Mouse (Mus musculus) limb, embryonic 13.5 days (tissue): ENCODE data around the gene Kdm2b. TPM values are rescaled to one million over a fixed set of nuclear protein-coding genes. Genes with fewer than 3 reads are reported as not detected.
"Not testable (repeated sequence)": the region's sequence is repeated elsewhere in the genome, so short reads cannot be mapped to it uniquely, and the experiment has no call there.

Experiments used
- ATAC-seq: fragments of 200-750 bp; cut with Nextera tagmentation; 2 replicates; pipeline ENCODE4 v1.8.0; 2017; ENCODE audit warnings: low read depth, moderate number of reproducible peaks, moderate TSS enrichment; ENCODE audit not compliant: low FRiP score
- H3K27ac ChIP-seq: fragments of 300-500 bp; sonication (generic); 2 replicates; pipeline ENCODE4 v1.5.1; 2015; ENCODE audit warnings: inconsistent platforms, mild to moderate bottlenecking, moderate library complexity
- H3K27me3 ChIP-seq: fragments of 300-500 bp; sonication (generic); 2 replicates; pipeline ENCODE4 v1.6.1; 2015; ENCODE audit warnings: mild to moderate bottlenecking, inconsistent platforms
- H3K36me3 ChIP-seq: fragments of 300-500 bp; sonication (generic); 2 replicates; pipeline ENCODE4 v1.6.1; 2015; ENCODE audit warnings: inconsistent platforms, mild to moderate bottlenecking, moderate library complexity
- H3K4me1 ChIP-seq: fragments of 300-500 bp; sonication (generic); 2 replicates; pipeline ENCODE4 v1.6.1; 2015; ENCODE audit warnings: inconsistent platforms
- H3K4me2 ChIP-seq: fragments of 300-500 bp; sonication (generic); replicated peaks from 2 replicates; pipeline ENCODE4 v1.6.1; 2015; ENCODE audit warnings: inconsistent platforms, mild to moderate bottlenecking, moderate library complexity
- H3K4me3 ChIP-seq: fragments of 300-500 bp; sonication (generic); 2 replicates; pipeline ENCODE4 v1.5.1; 2015; ENCODE audit warnings: moderate library complexity, mild to moderate bottlenecking, inconsistent platforms
- H3K9ac ChIP-seq: fragments of 300-500 bp; sonication (generic); 2 replicates; pipeline ENCODE4 v1.6.1; 2015; ENCODE audit warnings: mild to moderate bottlenecking, inconsistent platforms
- H3K9me3 ChIP-seq: fragments of 300-500 bp; sonication (generic); 2 replicates; pipeline ENCODE4 v1.6.1; 2016; ENCODE audit warnings: inconsistent platforms
- WGBS: fragments of 180-500 bp; shearing (Covaris S2); methylation state at CpG from one replicate; pipeline ENCODE4 v1.1.7; 2015; 5-methylcytosine and 5-hydroxymethylcytosine counted together
- polyA plus RNA-seq: library from polyadenylated mRNA; unstranded; fragments of >200 nt; fragmentation: Nextera tagmentation; extraction: Ambion mirVana; gene quantifications from 2 replicates; pipeline ENCODE4 v1.2.1, GENCODE M21; 2015

Gene Kdm2b
- polyA plus RNA-seq, 1 experiment from 2014 or later: 66.6 TPM

GRCm38 (mm10) chr5:122988021-122988751 is 1.4 kb downstream of the Kdm2b start:
- H3K4me3 ChIP-seq: peak overlapping the region; percentile 65
- peak overlapping the region; percentile 85 for H3K27ac ChIP-seq
- peaks cover 49% of the 10 kb centered on the region for H3K4me1 ChIP-seq
- H3K36me3 ChIP-seq: no peaks in the 10 kb centered on the region
- H3K9me3 ChIP-seq: no peaks in the 10 kb centered on the region
- under 1% methylated on average over 40 of the region's 41 CpGs for WGBS
- H3K27me3 ChIP-seq: no peaks in the 10 kb centered on the region
- ATAC-seq: peak; percentile 34; the same call in 1 of the 2 replicates
- peak overlapping the region; percentile 99 for H3K4me2 ChIP-seq
- H3K9ac ChIP-seq: peak overlapping the region; percentile 80

GRCm38 (mm10) chr5:122987211-122988020 is 2.2 kb downstream of the Kdm2b start:
- Histone ChIP-seq H3K27ac (peak overlapping the region; percentile 85; the same call in 1 of the 2 replicates), H3K4me3 (peak overlapping the region; percentile 65), H3K36me3 (peaks cover 2% of the 10 kb centered on the region; the same call in 1 of the 2 replicates), H3K4me2 (peak overlapping the region; percentile 99), H3K27me3 (no peaks in the 10 kb centered on the region), H3K9me3 (no peaks in the 10 kb centered on the region), H3K4me1 (peaks cover 49% of the 10 kb centered on the region), H3K9ac (peak overlapping the region; percentile 80)
- WGBS: 1% methylated on average over 39 of the region's 39 CpGs
- ATAC-seq: peak; percentile 37; the same call in 1 of the 2 replicates

GRCm38 (mm10) chr5:122986091-122986493 is 3.5 kb downstream of the Kdm2b start:
- no peak for ATAC-seq
- Histone ChIP-seq H3K27ac (peak overlapping the region; percentile 3; the same call in 1 of the 2 replicates), H3K27me3 (no peaks in the 10 kb centered on the region), H3K36me3 (peaks cover 9% of the 10 kb centered on the region; the same call in 1 of the 2 replicates), H3K9me3 (no peaks in the 10 kb centered on the region), H3K4me2 (peak overlapping the region; percentile 99), H3K4me3 (no peak overlapping the region), H3K4me1 (peaks cover 43% of the 10 kb centered on the region), H3K9ac (peak overlapping the region; percentile 35; the same call in 1 of the 2 replicates)
- 39% methylated on average over 8 of the region's 8 CpGs for WGBS

GRCm38 (mm10) chr5:122985276-122985675 is 4.3 kb downstream of the Kdm2b start:
- 77% methylated on average over 3 of the region's 3 CpGs for WGBS
- H3K4me1 ChIP-seq: peaks cover 34% of the 10 kb centered on the region
- H3K36me3 ChIP-seq: peaks cover 14% of the 10 kb centered on the region; the same call in 1 of the 2 replicates
- ATAC-seq: no peak
- H3K27ac ChIP-seq: no peak overlapping the region
- no peak overlapping the region for H3K4me2 ChIP-seq
- H3K27me3 ChIP-seq: no peaks in the 10 kb centered on the region
- no peaks in the 10 kb centered on the region for H3K9me3 ChIP-seq
- no peak overlapping the region for H3K4me3 ChIP-seq
- 0 out of 2 replicates have a peak overlapping the region, but pooled peaks have one; percentile 35 for H3K9ac ChIP-seq

GRCm38 (mm10) chr5:122984483-122984882 is 5.1 kb downstream of the Kdm2b start:
- 89% methylated on average over 5 of the region's 5 CpGs for WGBS
- Histone ChIP-seq H3K4me2 (no peak overlapping the region), H3K4me1 (peaks cover 26% of the 10 kb centered on the region), H3K36me3 (peaks cover 18% of the 10 kb centered on the region), H3K9ac (no peak overlapping the region), H3K4me3 (no peak overlapping the region), H3K9me3 (no peaks in the 10 kb centered on the region), H3K27ac (no peak overlapping the region), H3K27me3 (no peaks in the 10 kb centered on the region)
- no peak for ATAC-seq

- Histone ChIP-seq H3K36me3 (peaks cover 18% of the 10 kb centered on the region), H3K4me2 (no peak overlapping the region), H3K4me1 (no peaks in the 10 kb centered on the region), H3K27ac (no peak overlapping the region), H3K9ac (no peak overlapping the region), H3K9me3 (no peaks in the 10 kb centered on the region), H3K27me3 (no peaks in the 10 kb centered on the region), H3K4me3 (no peak overlapping the region)
- WGBS: 86% methylated on average over 8 of the region's 8 CpGs
- no peak for ATAC-seq
Measured at GRCm38 (mm10) chr5:122978970-122979369, 10.7 kb downstream of the Kdm2b start.

GRCm38 (mm10) chr5:122974701-122975100 is 14.9 kb downstream of the Kdm2b start:
- not testable (repeated sequence) for H3K4me1 ChIP-seq, H3K9ac ChIP-seq, H3K4me2 ChIP-seq, H3K27ac ChIP-seq, H3K36me3 ChIP-seq, H3K9me3 ChIP-seq, H3K4me3 ChIP-seq, H3K27me3 ChIP-seq, ATAC-seq
- WGBS: 90% methylated on average over 4 of the region's 4 CpGs

- Histone ChIP-seq H3K27ac (no peak overlapping the region), H3K36me3 (no peaks in the 10 kb centered on the region; the same call in 1 of the 2 replicates), H3K9me3 (no peaks in the 10 kb centered on the region), H3K4me3 (no peak overlapping the region), H3K4me1 (no peaks in the 10 kb centered on the region), H3K27me3 (no peaks in the 10 kb centered on the region), H3K4me2 (no peak overlapping the region), H3K9ac (no peak overlapping the region)
- no peak for ATAC-seq
- 84% methylated on average over 9 of the region's 9 CpGs for WGBS
Measured at GRCm38 (mm10) chr5:122972116-122972515, 17.5 kb downstream of the Kdm2b start.

- no peaks in the 10 kb centered on the region for H3K4me1 ChIP-seq
- no peak overlapping the region for H3K4me3 ChIP-seq
- H3K4me2 ChIP-seq: no peak overlapping the region
- no peak overlapping the region for H3K9ac ChIP-seq
- WGBS: 93% methylated on average over 4 of the region's 4 CpGs
- no peak for ATAC-seq
- no peak overlapping the region for H3K27ac ChIP-seq
- H3K27me3 ChIP-seq: no peaks in the 10 kb centered on the region
- H3K36me3 ChIP-seq: no peaks in the 10 kb centered on the region; the same call in 1 of the 2 replicates
- no peaks in the 10 kb centered on the region for H3K9me3 ChIP-seq
Measured at GRCm38 (mm10) chr5:122971438-122971837, 18.2 kb downstream of the Kdm2b start.

GRCm38 (mm10) chr5:122970056-122970455 is 19.6 kb downstream of the Kdm2b start:
- Histone ChIP-seq H3K27me3 (no peaks in the 10 kb centered on the region), H3K27ac (no peak overlapping the region), H3K36me3 (no peaks in the 10 kb centered on the region), H3K4me3 (no peak overlapping the region), H3K4me1 (no peaks in the 10 kb centered on the region), H3K4me2 (no peak overlapping the region), H3K9me3 (no peaks in the 10 kb centered on the region), H3K9ac (no peak overlapping the region)
- ATAC-seq: no peak
- WGBS: 80% methylated on average over 5 of the region's 5 CpGs

- Histone ChIP-seq H3K4me2 (no peak overlapping the region), H3K9ac (no peak overlapping the region), H3K4me1 (no peaks in the 10 kb centered on the region), H3K27ac (no peak overlapping the region), H3K9me3 (no peaks in the 10 kb centered on the region), H3K36me3 (no peaks in the 10 kb centered on the region; the same call in 1 of the 2 replicates), H3K27me3 (no peaks in the 10 kb centered on the region), H3K4me3 (no peak overlapping the region)
- ATAC-seq: no peak
- WGBS: 28% methylated on average over 4 of the region's 4 CpGs
Measured at GRCm38 (mm10) chr5:122968322-122968721, 21.3 kb downstream of the Kdm2b start.

GRCm38 (mm10) chr5:122965427-122965826 is 24.2 kb downstream of the Kdm2b start:
- WGBS: 88% methylated on average over 11 of the region's 11 CpGs
- ATAC-seq: no peak
- no peak overlapping the region for H3K9ac ChIP-seq
- H3K27ac ChIP-seq: no peak overlapping the region
- H3K9me3 ChIP-seq: no peaks in the 10 kb centered on the region
- no peak overlapping the region for H3K4me2 ChIP-seq
- no peaks in the 10 kb centered on the region for H3K27me3 ChIP-seq
- peaks cover 10% of the 10 kb centered on the region for H3K36me3 ChIP-seq
- H3K4me3 ChIP-seq: no peak overlapping the region
- no peaks in the 10 kb centered on the region for H3K4me1 ChIP-seq
